Mouse (Mus musculus): ENCODE results near the gene Scmh1. TPM values are rescaled to one million over a fixed set of nuclear protein-coding genes. Genes with fewer than 3 reads are reported as not detected.
A peak's percentile ranks its signal among the peaks of the same experiment; 100 is the strongest.

The Scmh1 gene
- polyA plus RNA-seq, 1 experiment from 2014 or later: 22.6 TPM

DNA sequence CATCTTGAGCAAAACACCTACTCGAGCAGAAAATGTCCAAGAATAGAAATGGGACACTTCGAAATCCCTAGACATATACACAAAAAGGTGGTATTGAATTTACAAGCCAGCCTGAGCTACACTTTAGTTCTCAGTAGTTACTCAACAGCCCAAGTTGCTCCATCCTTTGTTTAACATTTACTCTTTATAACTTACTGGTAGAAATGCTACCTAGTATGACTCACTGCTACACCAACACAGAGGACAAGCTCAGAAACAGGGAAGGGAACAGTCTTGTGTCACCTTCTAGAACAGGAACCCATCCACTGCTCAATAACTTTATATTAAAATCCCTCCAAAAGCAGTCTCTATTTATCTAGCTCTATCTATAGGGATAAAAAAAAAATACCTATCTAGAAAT, 160.6 kb downstream of the Scmh1 start:
- Histone ChIP-seq H3K36me3 (ENCODE audit: control insufficient read depth, insufficient read depth, low read length) (no peaks in the 10 kb centered on the region), H3K9ac (ENCODE audit: low read depth, low read length) (no peak overlapping the region), H3K4me3 (ENCODE audit: low read length) (no peak overlapping the region), H3K27me3 (replicated peaks; ENCODE audit: control insufficient read depth, insufficient read depth, low read length) (no peaks in the 10 kb centered on the region), H3K4me1 (ENCODE audit: control insufficient read depth, insufficient read depth, low read length) (peaks cover 17% of the 10 kb centered on the region), H3K4me2 (ENCODE audit: low read depth, low read length) (no peak overlapping the region), H3K27ac (ENCODE audit: low read length) (no peak overlapping the region), H3K9me3 (ENCODE audit: control insufficient read depth, low read length) (no peaks in the 10 kb centered on the region)
- 89% methylated on average over 2 of the region's 2 CpGs for WGBS
- ATAC-seq: no peak

DNA sequence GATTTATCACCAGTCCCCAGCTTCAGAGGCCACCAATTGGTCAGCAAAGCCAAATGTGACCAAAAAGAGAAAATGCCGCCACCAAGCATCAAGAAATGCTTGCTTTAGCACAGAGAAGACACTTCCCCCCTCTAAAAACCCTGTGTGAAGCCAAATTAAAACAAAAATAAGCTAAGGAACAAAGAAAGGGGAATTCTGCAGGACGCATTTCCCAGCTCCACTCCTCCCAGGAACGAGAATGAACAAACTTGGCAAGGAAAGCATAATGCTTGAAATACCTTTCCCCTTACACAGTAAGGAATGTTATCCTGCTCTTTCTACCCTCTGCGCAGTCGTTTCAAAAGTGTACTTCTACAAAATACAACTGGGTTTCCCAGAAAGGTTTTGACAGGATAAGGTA, 162.9 kb downstream of the Scmh1 start:
- H3K4me1 ChIP-seq (ENCODE audit: control insufficient read depth, insufficient read depth, low read length): peaks cover 26% of the 10 kb centered on the region
- H3K4me3 ChIP-seq (ENCODE audit: low read length): peak overlapping the region; percentile 21; the same call in 1 of the 2 replicates
- H3K27me3 ChIP-seq (replicated peaks; ENCODE audit: control insufficient read depth, insufficient read depth, low read length): no peaks in the 10 kb centered on the region
- H3K27ac ChIP-seq (ENCODE audit: low read length): peak overlapping the region; percentile 85
- no peak for ATAC-seq
- H3K36me3 ChIP-seq (ENCODE audit: control insufficient read depth, insufficient read depth, low read length): no peaks in the 10 kb centered on the region
- no peaks in the 10 kb centered on the region for H3K9me3 ChIP-seq (ENCODE audit: control insufficient read depth, low read length)
- peak overlapping the region; percentile 47 for H3K4me2 ChIP-seq (ENCODE audit: low read depth, low read length)
- 36% methylated on average over 5 of the region's 5 CpGs for WGBS
- peak overlapping the region; percentile 51 for H3K9ac ChIP-seq (ENCODE audit: low read depth, low read length)

DNA sequence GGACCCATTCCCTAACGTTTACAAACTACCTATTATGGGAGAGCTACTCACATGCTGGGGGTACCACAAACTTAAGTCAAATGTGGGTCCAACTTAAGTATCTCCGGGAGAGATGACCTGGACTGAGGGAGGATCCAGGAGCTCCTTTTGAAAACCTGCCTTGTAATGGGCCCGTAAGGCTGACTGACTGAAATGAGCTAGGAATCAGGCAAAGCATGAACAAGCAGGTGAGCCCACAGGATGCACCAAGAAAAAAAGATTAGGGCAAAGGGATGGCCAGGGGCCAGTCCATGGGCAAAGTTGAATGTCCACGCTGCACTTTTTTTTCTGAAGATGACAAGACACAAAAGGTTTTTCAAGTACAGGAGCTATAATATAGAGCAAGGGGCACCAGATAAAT, 163.9 kb downstream of the Scmh1 start:
- peak overlapping the region; percentile 89 for H3K4me3 ChIP-seq (ENCODE audit: low read length)
- ATAC-seq: no peak
- WGBS: 10% methylated on average over 4 of the region's 4 CpGs
- H3K36me3 ChIP-seq (ENCODE audit: control insufficient read depth, insufficient read depth, low read length): no peaks in the 10 kb centered on the region
- peak overlapping the region; percentile 93 for H3K27ac ChIP-seq (ENCODE audit: low read length)
- peaks cover 26% of the 10 kb centered on the region for H3K4me1 ChIP-seq (ENCODE audit: control insufficient read depth, insufficient read depth, low read length)
- peak overlapping the region; percentile 92 for H3K9ac ChIP-seq (ENCODE audit: low read depth, low read length)
- no peaks in the 10 kb centered on the region for H3K27me3 ChIP-seq (replicated peaks; ENCODE audit: control insufficient read depth, insufficient read depth, low read length)
- no peaks in the 10 kb centered on the region for H3K9me3 ChIP-seq (ENCODE audit: control insufficient read depth, low read length)
- H3K4me2 ChIP-seq (ENCODE audit: low read depth, low read length): peak overlapping the region; percentile 77

DNA sequence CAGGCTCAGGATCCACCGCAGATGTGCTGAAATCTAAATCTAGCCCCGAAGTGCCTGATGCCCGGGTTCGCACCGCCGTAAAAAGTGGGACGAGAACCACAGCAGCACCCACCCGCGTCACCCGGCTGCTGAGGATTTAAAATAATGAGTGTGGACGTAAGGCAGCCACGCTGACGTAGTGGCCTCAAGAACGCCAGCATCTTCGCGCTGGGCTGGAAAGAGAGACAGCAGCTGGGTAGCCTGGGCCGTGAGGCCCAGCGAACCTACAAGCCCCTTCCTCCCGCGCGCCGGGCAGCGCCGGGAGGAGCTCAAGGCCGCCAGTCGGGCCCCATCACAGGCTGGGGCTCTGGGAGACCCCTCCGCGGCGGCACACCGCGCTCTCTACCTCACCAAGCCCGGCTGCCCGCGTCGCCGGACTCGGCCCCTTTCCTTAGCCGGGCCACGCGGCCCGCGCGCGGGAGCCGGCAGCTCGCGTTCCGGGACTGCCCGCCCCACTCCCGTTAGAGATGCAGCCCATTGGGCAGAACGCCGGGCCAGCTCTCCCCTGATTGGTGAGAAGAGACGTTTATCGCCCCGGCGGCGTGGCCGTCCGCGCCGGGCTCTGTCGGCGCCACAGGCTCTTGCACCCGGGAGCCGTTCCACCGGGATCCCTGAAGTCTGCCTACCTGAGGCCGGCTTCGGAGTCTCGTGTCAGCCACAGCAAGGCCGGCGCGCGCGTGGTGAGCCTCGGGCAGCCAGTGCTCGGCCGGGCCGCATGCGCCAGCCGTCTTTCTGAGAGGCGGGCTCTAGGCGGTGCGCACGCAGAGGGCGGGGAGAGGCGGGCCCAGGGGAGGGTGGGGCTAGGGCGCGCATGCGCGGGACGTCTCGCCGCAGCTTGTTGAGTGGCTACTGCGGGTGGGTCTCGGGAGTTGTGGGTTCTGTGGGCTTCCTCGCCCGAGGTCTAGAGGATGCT, 164.7 kb downstream of the Scmh1 start, which contains the start of gene Ctps:
Gene Ctps (minus strand): TSS at position 791 of the 952 bp plus-strand sequence.
- peak; percentile 98 for ATAC-seq
- Histone ChIP-seq H3K9me3 (ENCODE audit: control insufficient read depth, low read length) (no peaks in the 10 kb centered on the region), H3K27me3 (replicated peaks; ENCODE audit: control insufficient read depth, insufficient read depth, low read length) (no peaks in the 10 kb centered on the region), H3K4me3 (ENCODE audit: low read length) (peak within 1 kb of the TSS; percentile 89), H3K27ac (ENCODE audit: low read length) (peak within 1 kb of the TSS; percentile 93), H3K4me1 (ENCODE audit: control insufficient read depth, insufficient read depth, low read length) (peaks cover 26% of the 10 kb centered on the region), H3K36me3 (ENCODE audit: control insufficient read depth, insufficient read depth, low read length) (no peaks in the 10 kb centered on the region), H3K4me2 (ENCODE audit: low read depth, low read length) (peak within 1 kb of the TSS; percentile 80), H3K9ac (ENCODE audit: low read depth, low read length) (peak within 1 kb of the TSS; percentile 92)
- under 1% methylated on average over 96 of the region's 97 CpGs for WGBS

DNA sequence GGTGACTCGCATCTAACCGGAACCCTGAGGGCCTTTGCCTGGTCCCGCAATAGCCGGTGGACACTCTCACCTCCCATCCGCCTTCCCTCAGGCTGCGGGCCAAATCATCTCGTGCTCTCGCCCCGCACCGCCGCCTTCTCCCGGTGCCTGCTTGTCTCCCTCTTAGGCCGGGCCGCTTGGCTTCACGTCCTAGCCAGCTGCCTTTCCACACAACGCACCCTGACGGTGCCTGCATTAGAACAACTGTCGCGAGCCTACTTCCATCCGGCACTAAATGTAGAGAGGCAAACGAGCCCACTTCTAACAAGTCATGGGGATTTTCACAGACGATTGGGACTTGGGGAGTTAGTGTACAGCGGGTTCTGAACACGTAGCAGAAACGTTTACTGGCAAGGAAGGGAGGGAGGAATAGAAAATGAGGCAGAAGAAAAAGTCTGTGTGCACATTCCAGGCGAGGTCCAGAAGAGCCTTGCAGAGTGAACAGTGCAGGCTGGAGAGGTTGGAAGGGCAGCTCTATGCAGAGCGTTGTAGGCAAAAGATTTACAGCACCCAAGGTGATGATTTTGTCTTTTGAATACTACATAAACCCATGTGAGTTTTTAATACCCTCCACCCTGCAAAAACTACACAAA, 165.5 kb downstream of the Scmh1 start:
- peak; percentile 69 for ATAC-seq
- H3K36me3 ChIP-seq (ENCODE audit: control insufficient read depth, insufficient read depth, low read length): no peaks in the 10 kb centered on the region
- H3K9me3 ChIP-seq (ENCODE audit: control insufficient read depth, low read length): no peaks in the 10 kb centered on the region
- H3K4me3 ChIP-seq (ENCODE audit: low read length): peak overlapping the region; percentile 89
- under 1% methylated on average over 27 of the region's 27 CpGs for WGBS
- peak overlapping the region; percentile 92 for H3K9ac ChIP-seq (ENCODE audit: low read depth, low read length)
- H3K4me1 ChIP-seq (ENCODE audit: control insufficient read depth, insufficient read depth, low read length): peaks cover 26% of the 10 kb centered on the region
- H3K27me3 ChIP-seq (replicated peaks; ENCODE audit: control insufficient read depth, insufficient read depth, low read length): no peaks in the 10 kb centered on the region
- peak overlapping the region; percentile 93 for H3K27ac ChIP-seq (ENCODE audit: low read length)
- H3K4me2 ChIP-seq (ENCODE audit: low read depth, low read length): peak overlapping the region; percentile 80

DNA sequence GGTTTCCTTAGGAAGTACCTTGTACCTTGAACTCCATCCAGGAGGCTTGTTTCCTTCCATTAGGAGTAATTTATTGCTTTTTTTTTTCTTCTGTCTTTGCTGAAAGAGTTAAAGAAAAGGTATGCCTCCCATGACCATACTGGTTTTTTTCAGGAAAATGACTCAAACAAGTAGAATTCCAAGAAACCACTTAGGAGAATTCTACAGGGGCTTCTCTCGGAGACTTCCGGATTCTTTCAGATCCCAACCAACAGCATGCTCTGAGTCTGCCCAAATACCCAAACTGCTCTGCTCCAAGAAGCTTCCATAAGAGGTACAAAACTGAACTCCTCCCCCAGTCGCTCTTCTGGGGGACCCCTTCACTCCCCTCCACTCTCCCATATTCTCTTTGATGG, 166.0 kb downstream of the Scmh1 start:
- peak overlapping the region; percentile 92; the same call in 1 of the 2 replicates for H3K9ac ChIP-seq (ENCODE audit: low read depth, low read length)
- H3K4me2 ChIP-seq (ENCODE audit: low read depth, low read length): peak overlapping the region; percentile 80
- H3K36me3 ChIP-seq (ENCODE audit: control insufficient read depth, insufficient read depth, low read length): no peaks in the 10 kb centered on the region
- ATAC-seq: no peak
- peaks cover 26% of the 10 kb centered on the region for H3K4me1 ChIP-seq (ENCODE audit: control insufficient read depth, insufficient read depth, low read length)
- H3K27ac ChIP-seq (ENCODE audit: low read length): peak overlapping the region; percentile 93
- no peaks in the 10 kb centered on the region for H3K27me3 ChIP-seq (replicated peaks; ENCODE audit: control insufficient read depth, insufficient read depth, low read length)
- H3K4me3 ChIP-seq (ENCODE audit: low read length): peak overlapping the region; percentile 89
- no peaks in the 10 kb centered on the region for H3K9me3 ChIP-seq (ENCODE audit: control insufficient read depth, low read length)
- WGBS: 47% methylated on average over 3 of the region's 3 CpGs

DNA sequence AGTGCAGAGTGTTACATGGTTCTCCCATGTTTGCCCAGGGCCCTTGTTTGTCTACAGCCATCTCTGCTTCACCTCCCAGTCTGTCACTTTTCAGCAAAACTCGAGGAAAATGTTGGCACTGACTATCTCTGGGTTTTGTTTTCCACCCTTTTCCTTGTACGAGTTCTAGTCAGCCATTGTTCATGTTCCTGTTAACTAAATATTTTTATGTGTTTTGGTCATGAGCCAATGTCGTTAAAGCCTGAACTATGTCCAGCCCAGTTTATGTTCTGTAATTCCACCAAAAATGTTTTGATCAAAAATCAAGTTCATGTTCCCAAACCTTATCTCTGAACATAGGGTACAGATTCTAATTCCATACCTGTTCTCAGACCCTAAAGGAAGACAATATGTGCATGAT, 166.6 kb downstream of the Scmh1 start:
- Histone ChIP-seq H3K4me3 (ENCODE audit: low read length) (no peak overlapping the region), H3K27ac (ENCODE audit: low read length) (no peak overlapping the region), H3K9me3 (ENCODE audit: control insufficient read depth, low read length) (no peaks in the 10 kb centered on the region), H3K4me2 (ENCODE audit: low read depth, low read length) (no peak overlapping the region), H3K9ac (ENCODE audit: low read depth, low read length) (0 out of 2 replicates have a peak overlapping the region, but pooled peaks have one; percentile 24), H3K27me3 (replicated peaks; ENCODE audit: control insufficient read depth, insufficient read depth, low read length) (no peaks in the 10 kb centered on the region), H3K36me3 (ENCODE audit: control insufficient read depth, insufficient read depth, low read length) (no peaks in the 10 kb centered on the region), H3K4me1 (ENCODE audit: control insufficient read depth, insufficient read depth, low read length) (peaks cover 26% of the 10 kb centered on the region)
- no peak for ATAC-seq
- 48% methylated on average over 3 of the region's 3 CpGs for WGBS

Other genes with a start within 250 kb of the Scmh1 start
- gene Edn2, start 244.1 kb upstream of the Scmh1 start, polyA plus RNA-seq (2015; fragmentation: Nextera tagmentation; extraction: Ambion mirVana): 5.3 and 5.8 TPM in 2 replicates
- gene Foxo6, start 117.9 kb upstream of the Scmh1 start, polyA plus RNA-seq (2015; fragmentation: Nextera tagmentation; extraction: Ambion mirVana): 0.11 and 0.12 TPM in 2 replicates
- gene Slfnl1, start 127.0 kb downstream of the Scmh1 start, polyA plus RNA-seq (2015; fragmentation: Nextera tagmentation; extraction: Ambion mirVana): not detected in 2 replicates
- 52.5 and 63.0 TPM in 2 replicates for gene Ctps, start 165.0 kb downstream of the Scmh1 start, polyA plus RNA-seq (2015; fragmentation: Nextera tagmentation; extraction: Ambion mirVana)
- gene Gm8439, start 183.5 kb downstream of the Scmh1 start, polyA plus RNA-seq (2015; fragmentation: Nextera tagmentation; extraction: Ambion mirVana): not detected in 2 replicates